Mouse (Mus musculus): Measurements from ENCODE around the gene Brs3. TPM values are rescaled to one million over a fixed set of nuclear protein-coding genes. Genes with fewer than 3 reads are reported as not detected.
A peak's percentile ranks its signal among the peaks of the same experiment; 100 is the strongest.

Brs3 gene
- polyA plus RNA-seq (2015; fragmentation: Nextera tagmentation; extraction: Ambion mirVana), result 0.39 and 0.41 TPM in 2 replicates

DNA sequence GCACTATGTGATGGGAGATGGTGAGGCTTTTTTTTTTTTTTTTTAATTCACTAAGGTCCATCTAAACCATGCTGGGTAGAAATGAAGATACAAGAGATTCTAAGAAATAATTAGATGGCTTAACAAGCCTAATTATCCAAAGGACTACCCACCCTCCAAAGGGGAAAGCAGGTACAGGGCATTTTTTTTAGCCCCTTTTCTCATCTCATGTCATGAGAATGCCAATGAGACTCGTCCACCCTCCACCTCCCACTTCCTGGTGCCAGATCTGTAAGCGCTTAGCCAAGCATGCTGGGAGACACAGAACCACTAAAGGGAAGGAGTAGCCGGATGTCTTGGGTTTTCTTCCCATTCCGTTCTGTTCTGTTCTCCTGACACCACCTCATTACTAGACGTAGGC lies at the start of gene Brs3:
Gene Brs3 (plus strand): TSS at position 301 of the 400 bp plus-strand sequence.
- Histone ChIP-seq H3K9me3 (ENCODE audit: control insufficient read depth, low read length) (no peaks in the 10 kb centered on the region), H3K4me2 (ENCODE audit: low read length) (no peak within 1 kb of the TSS), H3K36me3 (ENCODE audit: control insufficient read depth, insufficient read depth, low read length) (no peaks in the 10 kb centered on the region), H3K9ac (ENCODE audit: low read depth, low read length) (no peak within 1 kb of the TSS), H3K4me1 (ENCODE audit: control insufficient read depth, insufficient read depth, low read depth, low read length) (no peaks in the 10 kb centered on the region), H3K27me3 (replicated peaks; ENCODE audit: control insufficient read depth, insufficient read depth, low read length) (no peaks in the 10 kb centered on the region), H3K4me3 (ENCODE audit: low read length) (no peak within 1 kb of the TSS), H3K27ac (ENCODE audit: low read depth, low read length) (no peak within 1 kb of the TSS)
- 89% methylated on average over 5 of the region's 5 CpGs for WGBS
- ATAC-seq, result no peak

DNA sequence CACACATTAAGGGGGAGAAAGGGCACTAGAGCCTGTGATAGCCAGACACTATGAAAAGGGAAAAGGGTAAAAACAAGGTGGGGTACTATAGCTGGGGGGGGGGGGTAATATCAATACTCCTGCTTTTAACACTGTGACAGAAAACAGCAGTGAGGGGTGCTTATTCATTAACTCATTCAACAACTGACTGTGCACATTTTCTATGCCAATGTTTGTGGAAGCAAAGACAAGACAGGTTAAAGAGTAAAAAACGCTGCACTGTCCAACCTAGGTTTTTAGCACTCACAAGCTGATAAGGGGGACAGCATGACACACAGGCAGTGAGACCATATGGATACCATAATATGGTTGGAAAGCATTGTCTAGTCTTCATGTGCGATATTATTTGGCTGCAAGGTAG lies 30.0 kb upstream of the Brs3 start:
- H3K4me2 ChIP-seq (ENCODE audit: low read length), result no peak overlapping the region
- no peak for ATAC-seq
- no peak overlapping the region for H3K4me3 ChIP-seq (ENCODE audit: low read length)
- WGBS, result 78% methylated on average over 2 of the region's 2 CpGs
- no peak overlapping the region for H3K9ac ChIP-seq (ENCODE audit: low read depth, low read length)
- no peaks in the 10 kb centered on the region for H3K27me3 ChIP-seq (replicated peaks; ENCODE audit: control insufficient read depth, insufficient read depth, low read length)
- no peaks in the 10 kb centered on the region for H3K36me3 ChIP-seq (ENCODE audit: control insufficient read depth, insufficient read depth, low read length)
- no peaks in the 10 kb centered on the region for H3K9me3 ChIP-seq (ENCODE audit: control insufficient read depth, low read length)
- H3K27ac ChIP-seq (ENCODE audit: low read depth, low read length), result no peak overlapping the region
- no peaks in the 10 kb centered on the region for H3K4me1 ChIP-seq (ENCODE audit: control insufficient read depth, insufficient read depth, low read depth, low read length)

- ATAC-seq, result no peak
- H3K4me2 ChIP-seq (ENCODE audit: low read length), result no peak overlapping the region
- no peak overlapping the region for H3K27ac ChIP-seq (ENCODE audit: low read depth, low read length)
- no peaks in the 10 kb centered on the region for H3K36me3 ChIP-seq (ENCODE audit: control insufficient read depth, insufficient read depth, low read length)
- no peak overlapping the region for H3K9ac ChIP-seq (ENCODE audit: low read depth, low read length)
- no peaks in the 10 kb centered on the region for H3K4me1 ChIP-seq (ENCODE audit: control insufficient read depth, insufficient read depth, low read depth, low read length)
- no peak overlapping the region for H3K4me3 ChIP-seq (ENCODE audit: low read length)
- WGBS, result 72% methylated on average over 6 of the region's 6 CpGs
- no peaks in the 10 kb centered on the region for H3K27me3 ChIP-seq (replicated peaks; ENCODE audit: control insufficient read depth, insufficient read depth, low read length)
- no peaks in the 10 kb centered on the region for H3K9me3 ChIP-seq (ENCODE audit: control insufficient read depth, low read length)
These were observed 995 bp downstream of the Brs3 start for GRCm38 (mm10) chrX:57043869-57044268.

GRCm38 (mm10) chrX:57052848-57053173 lies 9.9 kb downstream of the Brs3 start:
- H3K9me3 ChIP-seq (ENCODE audit: control insufficient read depth, low read length), result no peaks in the 10 kb centered on the region
- peak; percentile 70 for ATAC-seq
- WGBS, result 15% methylated on average over 4 of the region's 4 CpGs

DNA sequence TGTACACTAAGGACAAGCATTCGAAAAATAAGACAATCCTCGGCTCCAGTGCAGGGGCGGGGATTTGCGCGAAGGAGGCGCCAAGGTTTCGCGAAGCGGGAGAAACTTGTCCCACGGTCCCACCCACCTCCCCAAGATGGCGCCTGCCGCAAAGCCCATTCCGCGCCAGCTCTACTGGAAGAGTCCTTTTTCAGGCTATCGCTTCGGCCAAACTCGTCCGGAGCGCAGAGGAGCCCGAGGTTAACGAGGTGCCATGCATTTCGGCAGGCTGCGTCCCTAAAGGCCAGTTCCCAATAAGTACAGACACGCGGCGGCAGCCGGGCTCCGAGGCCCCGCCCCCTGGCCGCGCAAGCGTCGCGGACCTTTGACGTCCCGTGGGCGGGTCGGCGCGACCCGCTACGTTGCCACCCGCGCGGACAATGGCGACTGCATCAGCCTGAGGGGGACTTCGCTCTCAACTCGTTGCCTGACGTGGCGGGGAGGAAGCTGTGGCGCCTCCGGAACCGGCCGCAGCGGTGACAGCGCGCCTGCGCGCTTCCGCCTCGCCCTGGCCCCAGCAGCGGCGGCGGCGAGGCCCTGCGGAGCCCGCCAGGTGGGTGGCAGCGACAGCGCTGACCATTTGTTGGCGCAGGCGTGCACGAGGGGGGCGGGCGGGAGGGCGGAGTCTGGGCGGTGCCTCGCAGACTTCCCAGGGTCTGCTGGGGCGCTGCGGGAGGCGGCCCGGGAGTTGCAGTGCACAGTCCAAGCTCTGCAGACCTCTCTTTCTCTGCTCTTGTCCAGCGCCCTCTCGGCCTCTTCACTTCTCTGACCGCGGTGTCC lies 10.5 kb downstream of the Brs3 start, which contains the start of gene Htatsf1:
Gene Htatsf1 (plus strand): TSS at position 410 of the 819 bp plus-strand sequence.
- peak within 1 kb of the TSS; percentile 94 for H3K27ac ChIP-seq (ENCODE audit: low read depth, low read length)
- ATAC-seq, result peak; percentile 97
- WGBS, result 11% methylated on average over 33 of the region's 85 CpGs
- H3K27me3 ChIP-seq (replicated peaks; ENCODE audit: control insufficient read depth, insufficient read depth, low read length), result no peaks in the 10 kb centered on the region
- H3K4me2 ChIP-seq (ENCODE audit: low read length), result peak within 1 kb of the TSS; percentile 65
- H3K9me3 ChIP-seq (ENCODE audit: control insufficient read depth, low read length), result no peaks in the 10 kb centered on the region
- peaks cover 4% of the 10 kb centered on the region; the same call in 1 of the 2 replicates for H3K36me3 ChIP-seq (ENCODE audit: control insufficient read depth, insufficient read depth, low read length)
- peak within 1 kb of the TSS; percentile 74 for H3K9ac ChIP-seq (ENCODE audit: low read depth, low read length)
- H3K4me3 ChIP-seq (ENCODE audit: low read length), result peak within 1 kb of the TSS; percentile 56
- peaks cover 2% of the 10 kb centered on the region; the same call in 1 of the 2 replicates for H3K4me1 ChIP-seq (ENCODE audit: control insufficient read depth, insufficient read depth, low read depth, low read length)

More at GRCm38 (mm10) chrX:57052848-57053173, 9.9 kb downstream of the Brs3 start:
- H3K27ac ChIP-seq (ENCODE audit: low read depth, low read length), result peak overlapping the region; percentile 94
- H3K4me3 ChIP-seq (ENCODE audit: low read length), result peak overlapping the region; percentile 56
- H3K27me3 ChIP-seq (replicated peaks; ENCODE audit: control insufficient read depth, insufficient read depth, low read length), result no peaks in the 10 kb centered on the region
- H3K4me2 ChIP-seq (ENCODE audit: low read length), result peak overlapping the region; percentile 51
- H3K9ac ChIP-seq (ENCODE audit: low read depth, low read length), result peak overlapping the region; percentile 74
- peaks cover 2% of the 10 kb centered on the region; the same call in 1 of the 2 replicates for H3K4me1 ChIP-seq (ENCODE audit: control insufficient read depth, insufficient read depth, low read depth, low read length)
- H3K36me3 ChIP-seq (ENCODE audit: control insufficient read depth, insufficient read depth, low read length), result peaks cover 4% of the 10 kb centered on the region; the same call in 1 of the 2 replicates

DNA sequence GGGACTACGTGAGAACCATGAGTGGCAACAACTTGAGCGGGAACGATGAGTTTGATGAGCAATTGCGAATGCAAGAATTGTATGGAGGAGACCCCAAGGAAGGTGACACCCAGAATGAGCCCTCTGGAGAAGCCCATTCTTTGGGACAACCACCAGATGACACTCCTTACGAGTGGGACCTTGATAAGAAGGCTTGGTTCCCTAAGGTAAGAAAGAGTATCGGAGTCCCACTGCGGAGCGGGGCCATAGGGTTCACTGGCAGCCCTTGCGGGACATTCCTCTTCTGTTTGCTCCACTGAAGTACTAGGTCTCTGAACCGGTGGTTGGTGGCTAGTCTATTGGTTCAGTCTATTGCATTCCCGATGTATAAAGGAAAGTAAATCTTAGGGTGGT lies 11.1 kb downstream of the Brs3 start:
- no peak; the same call in 1 of the 2 replicates for ATAC-seq
- H3K9me3 ChIP-seq (ENCODE audit: control insufficient read depth, low read length), result no peaks in the 10 kb centered on the region
- WGBS, result 25% methylated on average over 11 of the region's 11 CpGs

GRCm38 (mm10) chrX:57081496-57081895 lies 38.6 kb downstream of the Brs3 start:
- no peaks in the 10 kb centered on the region for H3K27me3 ChIP-seq (replicated peaks; ENCODE audit: control insufficient read depth, insufficient read depth, low read length)
- no peak overlapping the region for H3K4me2 ChIP-seq (ENCODE audit: low read length)

More for the DNA sequence above, 11.1 kb downstream of the Brs3 start:
- peaks cover 4% of the 10 kb centered on the region; the same call in 1 of the 2 replicates for H3K36me3 ChIP-seq (ENCODE audit: control insufficient read depth, insufficient read depth, low read length)
- H3K4me1 ChIP-seq (ENCODE audit: control insufficient read depth, insufficient read depth, low read depth, low read length), result peaks cover 2% of the 10 kb centered on the region; the same call in 1 of the 2 replicates
- peak overlapping the region; percentile 94 for H3K27ac ChIP-seq (ENCODE audit: low read depth, low read length)
- H3K27me3 ChIP-seq (replicated peaks; ENCODE audit: control insufficient read depth, insufficient read depth, low read length), result no peaks in the 10 kb centered on the region
- H3K9ac ChIP-seq (ENCODE audit: low read depth, low read length), result peak overlapping the region; percentile 74
- H3K4me2 ChIP-seq (ENCODE audit: low read length), result peak overlapping the region; percentile 65
- H3K4me3 ChIP-seq (ENCODE audit: low read length), result peak overlapping the region; percentile 56

DNA sequence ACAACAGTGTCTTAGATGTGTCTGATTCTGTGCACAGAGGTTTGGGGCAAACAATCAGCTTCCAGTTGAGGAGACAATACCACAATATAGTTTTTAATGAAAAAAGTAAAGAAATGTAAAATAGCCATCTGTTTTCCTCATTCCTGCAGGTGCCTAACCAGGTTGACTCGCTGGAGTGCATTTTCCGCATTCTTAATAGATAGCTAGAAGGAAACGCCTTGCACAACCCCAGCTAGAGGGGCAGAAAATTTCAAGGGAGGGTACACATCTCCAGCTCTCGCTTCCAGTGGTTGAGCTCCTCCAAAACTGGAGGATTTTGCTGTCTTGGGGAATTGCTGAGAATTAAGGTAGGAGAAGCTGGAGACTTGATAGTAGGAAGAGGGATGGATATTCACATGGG lies 44.9 kb downstream of the Brs3 start, which contains the start of gene Vgll1:
Gene Vgll1 (plus strand): TSS at position 301 of the 400 bp plus-strand sequence.
- ATAC-seq, result no peak
- H3K9ac ChIP-seq (ENCODE audit: low read depth, low read length), result no peak within 1 kb of the TSS
- no peaks in the 10 kb centered on the region for H3K36me3 ChIP-seq (ENCODE audit: control insufficient read depth, insufficient read depth, low read length)
- no peaks in the 10 kb centered on the region for H3K4me1 ChIP-seq (ENCODE audit: control insufficient read depth, insufficient read depth, low read depth, low read length)
- H3K4me2 ChIP-seq (ENCODE audit: low read length), result no peak within 1 kb of the TSS
- 88% methylated on average over 4 of the region's 4 CpGs for WGBS
- no peaks in the 10 kb centered on the region for H3K27me3 ChIP-seq (replicated peaks; ENCODE audit: control insufficient read depth, insufficient read depth, low read length)
- no peaks in the 10 kb centered on the region for H3K9me3 ChIP-seq (ENCODE audit: control insufficient read depth, low read length)
- H3K4me3 ChIP-seq (ENCODE audit: low read length), result no peak within 1 kb of the TSS
- H3K27ac ChIP-seq (ENCODE audit: low read depth, low read length), result no peak within 1 kb of the TSS

More at GRCm38 (mm10) chrX:57081496-57081895, 38.6 kb downstream of the Brs3 start:
- H3K27ac ChIP-seq (ENCODE audit: low read depth, low read length), result no peak overlapping the region
- H3K9me3 ChIP-seq (ENCODE audit: control insufficient read depth, low read length), result no peaks in the 10 kb centered on the region
- H3K36me3 ChIP-seq (ENCODE audit: control insufficient read depth, insufficient read depth, low read length), result no peaks in the 10 kb centered on the region
- WGBS, result 81% methylated on average over 5 of the region's 5 CpGs
- no peak overlapping the region for H3K9ac ChIP-seq (ENCODE audit: low read depth, low read length)
- no peaks in the 10 kb centered on the region for H3K4me1 ChIP-seq (ENCODE audit: control insufficient read depth, insufficient read depth, low read depth, low read length)
- ATAC-seq, result no peak
- no peak overlapping the region for H3K4me3 ChIP-seq (ENCODE audit: low read length)
